Mouse (Mus musculus) kidney, adult 18-20 months (tissue): Measurements from ENCODE around the gene Ift80.
"Not testable (repeated sequence)": the region's sequence is repeated elsewhere in the genome, so short reads cannot be mapped to it uniquely, and the experiment has no call there.

ENCODE experiments used
- DNase-seq: peaks from one replicate; pipeline ENCODE4 v3.0.0; 2021

Gene Ift80

DNA sequence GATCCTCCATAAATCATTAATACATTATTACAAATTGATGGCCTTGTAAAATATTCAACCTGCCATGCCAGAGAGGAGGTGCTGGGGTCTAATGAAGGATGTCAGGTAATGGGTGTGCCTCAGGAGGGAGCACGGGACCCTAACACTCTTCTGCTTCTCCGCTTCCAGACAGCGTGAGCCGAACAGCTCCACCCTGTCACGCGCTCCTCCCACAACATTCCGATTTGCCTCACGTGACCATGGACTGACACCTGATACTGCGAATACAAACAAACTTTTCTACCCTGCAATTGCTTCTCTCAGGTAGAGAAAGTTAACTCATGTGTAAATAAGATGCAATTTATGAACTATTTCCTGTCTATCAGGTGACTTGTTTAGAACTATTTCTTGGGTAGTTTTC is 75.8 kb downstream of the Ift80 start:
- DNase-seq, result no peak

DNA sequence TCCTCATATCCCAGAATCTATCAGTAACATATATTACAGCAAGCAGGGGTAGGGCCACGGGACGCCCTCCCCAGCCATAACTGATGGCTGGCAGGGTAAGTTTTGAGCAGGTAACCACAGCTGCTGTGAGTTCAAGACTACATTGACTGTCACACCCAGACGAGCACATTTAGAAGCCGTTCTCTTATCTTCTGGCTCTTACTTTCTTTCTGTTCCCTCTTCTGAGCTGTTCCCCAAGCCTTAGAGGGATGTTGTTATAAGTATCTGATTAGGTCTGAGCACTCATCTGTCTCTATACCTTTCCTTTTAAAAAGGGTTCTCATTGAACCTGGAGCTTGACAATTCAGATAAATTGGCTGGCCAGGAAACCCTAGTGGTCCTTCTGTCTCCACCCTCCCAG is 96.9 kb downstream of the Ift80 start:
- DNase-seq, result no peak

DNA sequence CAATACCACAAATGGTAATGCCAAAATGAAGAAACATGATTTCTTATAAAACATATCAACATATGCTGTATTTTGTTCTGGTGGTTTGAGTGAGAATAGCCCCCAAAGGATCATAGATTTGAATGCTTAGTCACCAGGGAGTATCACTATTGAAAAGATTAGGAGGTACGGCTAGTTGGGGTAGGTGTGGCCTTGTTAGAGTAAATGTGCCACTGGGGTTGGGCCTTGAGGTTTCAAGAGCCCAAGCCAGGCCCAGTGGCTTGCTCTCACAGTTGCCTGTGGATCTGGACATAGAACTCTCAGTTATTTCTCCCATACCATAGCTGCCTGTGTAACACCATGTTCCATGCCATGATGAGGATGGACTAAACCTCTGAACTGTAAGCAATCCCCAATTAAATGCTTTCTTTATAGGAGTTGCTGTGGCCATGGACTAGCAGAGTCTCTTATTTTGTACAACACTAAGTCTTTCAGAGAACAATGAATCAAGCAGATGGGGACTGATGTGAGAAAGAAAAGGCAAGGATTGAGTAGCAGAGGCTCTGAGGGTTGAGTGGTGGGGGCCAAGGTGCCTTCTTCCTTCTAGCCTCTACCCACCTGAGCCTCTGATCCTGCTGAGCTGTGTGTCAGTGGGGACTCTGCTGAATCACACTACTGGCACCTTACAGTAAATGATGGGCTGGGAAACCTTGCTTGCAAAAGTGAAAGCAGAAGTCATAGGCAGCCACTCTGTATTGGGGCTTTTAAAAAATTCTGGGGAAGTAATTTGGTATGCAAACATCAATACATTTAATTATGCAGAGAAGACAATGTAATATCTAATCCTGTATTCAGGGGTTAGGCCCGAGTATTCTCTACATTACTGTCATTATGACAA is 99.2 kb downstream of the Ift80 start:
- no peak for DNase-seq

DNA sequence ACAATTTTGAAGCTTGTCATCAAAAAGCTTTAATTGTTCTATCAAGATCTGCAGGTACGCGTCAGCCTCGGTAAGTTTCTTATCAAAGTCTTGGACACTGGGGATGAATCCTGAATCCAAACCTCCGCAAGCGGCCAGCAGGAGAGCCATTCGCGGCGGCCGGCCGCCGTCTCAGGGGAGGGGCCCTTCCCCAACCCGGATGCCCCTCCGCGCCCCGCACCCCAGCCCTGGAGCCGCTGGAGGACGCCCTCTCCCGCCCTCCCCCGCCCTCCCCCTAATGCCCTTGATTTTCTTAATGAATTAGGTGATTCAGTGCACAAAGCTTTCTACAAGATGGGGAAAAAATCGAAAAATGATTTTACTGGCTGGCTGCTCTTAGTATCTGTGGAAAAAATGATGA is 101.7 kb downstream of the Ift80 start:
- not testable (repeated sequence) for DNase-seq

DNA sequence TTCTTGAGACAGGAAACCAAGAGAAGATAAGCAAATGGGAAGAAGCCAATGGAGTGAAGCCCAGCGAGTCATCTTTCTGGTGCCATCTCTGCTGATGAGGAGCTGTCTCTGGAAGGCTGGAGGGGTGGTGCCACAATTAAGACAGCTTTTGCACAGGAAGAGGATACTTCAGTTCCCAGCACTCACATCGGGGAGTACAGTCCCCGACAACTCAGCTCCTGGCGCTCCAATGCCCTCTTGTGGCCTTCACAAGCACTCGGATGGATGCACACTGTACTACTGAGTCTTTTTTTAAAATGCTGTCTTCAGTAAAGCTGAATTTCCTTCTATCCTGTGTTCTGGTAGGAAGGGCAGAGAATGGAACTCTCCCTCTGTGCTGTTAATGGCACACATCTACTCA is 107.2 kb downstream of the Ift80 start:
- no peak for DNase-seq

DNA sequence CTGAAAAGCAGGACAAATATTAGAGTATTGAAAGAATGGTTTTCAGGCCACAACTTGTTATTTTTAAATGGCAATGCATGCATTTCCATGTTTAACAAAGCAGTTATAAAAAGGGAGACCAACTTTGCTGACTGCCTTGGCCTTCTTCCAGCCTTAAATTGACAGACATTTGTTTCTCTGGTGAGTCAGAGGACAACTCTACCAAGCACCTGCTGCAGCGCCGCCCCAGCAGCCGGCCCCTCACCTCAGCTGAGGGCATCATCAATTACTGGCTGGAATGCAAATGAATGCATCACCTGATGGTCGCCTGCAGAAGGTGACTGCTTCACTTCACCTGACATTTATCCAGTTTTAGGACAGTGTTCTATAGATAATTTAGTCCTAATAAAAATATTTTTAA is 108.9 kb downstream of the Ift80 start:
- DNase-seq, result no peak

DNA sequence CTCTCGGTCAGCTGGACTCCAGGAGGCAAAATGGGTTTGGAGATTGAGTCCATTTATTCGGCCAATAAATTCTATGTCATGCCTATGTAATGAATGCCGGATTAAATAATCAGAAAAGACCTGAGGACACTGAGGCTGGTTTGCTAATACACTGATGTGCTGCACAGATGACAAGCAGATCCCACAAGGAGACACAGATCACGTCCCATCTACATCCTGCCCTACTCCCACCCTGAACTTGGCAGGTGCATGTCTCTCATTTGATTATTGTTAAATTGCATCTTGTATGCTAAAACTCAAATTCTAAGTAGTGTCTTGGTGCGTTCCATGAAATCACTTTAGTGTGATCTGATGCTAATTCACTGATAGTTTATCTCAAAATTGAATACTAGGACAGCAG is 117.5 kb downstream of the Ift80 start:
- no peak for DNase-seq

DNA sequence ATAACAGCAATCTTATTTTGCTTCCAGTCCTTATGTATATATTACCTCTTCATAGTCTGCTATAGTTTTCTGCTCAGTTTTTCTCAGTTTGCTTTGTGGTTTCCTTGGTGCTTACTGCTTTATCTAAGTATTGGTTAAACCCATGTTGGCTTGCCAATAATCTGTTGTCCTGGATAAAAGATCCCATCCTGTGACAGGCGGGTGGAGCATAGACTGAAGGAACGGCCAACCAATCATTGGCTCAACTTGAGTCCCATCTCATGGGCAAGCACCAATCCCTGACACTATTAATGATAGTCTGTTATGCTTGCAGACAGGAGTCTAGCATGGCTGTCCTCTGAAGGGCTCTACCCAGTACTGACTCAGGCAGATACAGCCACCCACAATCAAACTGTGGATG is 130.3 kb downstream of the Ift80 start:
- DNase-seq, result no peak

DNA sequence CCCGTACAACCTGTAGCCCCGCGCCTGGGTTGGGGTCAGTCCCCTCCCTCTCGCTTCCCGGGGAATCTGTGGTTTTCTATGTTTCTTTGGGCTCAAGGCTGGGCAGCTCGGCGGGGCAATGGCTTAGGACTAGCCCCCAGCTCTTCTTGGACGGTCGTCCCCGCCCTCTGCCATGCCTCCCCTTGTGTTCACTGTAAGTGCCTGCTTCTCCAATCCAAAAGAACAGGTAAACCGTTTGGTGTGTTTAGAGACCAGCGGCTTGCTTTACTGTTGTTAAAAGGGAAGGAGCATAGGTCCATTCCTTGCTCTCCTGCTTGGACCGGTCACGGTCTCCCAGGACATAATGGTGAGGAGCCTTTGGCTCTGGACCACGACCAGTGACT is 133.8 kb downstream of the Ift80 start:
- peak; percentile 15 for DNase-seq

DNA sequence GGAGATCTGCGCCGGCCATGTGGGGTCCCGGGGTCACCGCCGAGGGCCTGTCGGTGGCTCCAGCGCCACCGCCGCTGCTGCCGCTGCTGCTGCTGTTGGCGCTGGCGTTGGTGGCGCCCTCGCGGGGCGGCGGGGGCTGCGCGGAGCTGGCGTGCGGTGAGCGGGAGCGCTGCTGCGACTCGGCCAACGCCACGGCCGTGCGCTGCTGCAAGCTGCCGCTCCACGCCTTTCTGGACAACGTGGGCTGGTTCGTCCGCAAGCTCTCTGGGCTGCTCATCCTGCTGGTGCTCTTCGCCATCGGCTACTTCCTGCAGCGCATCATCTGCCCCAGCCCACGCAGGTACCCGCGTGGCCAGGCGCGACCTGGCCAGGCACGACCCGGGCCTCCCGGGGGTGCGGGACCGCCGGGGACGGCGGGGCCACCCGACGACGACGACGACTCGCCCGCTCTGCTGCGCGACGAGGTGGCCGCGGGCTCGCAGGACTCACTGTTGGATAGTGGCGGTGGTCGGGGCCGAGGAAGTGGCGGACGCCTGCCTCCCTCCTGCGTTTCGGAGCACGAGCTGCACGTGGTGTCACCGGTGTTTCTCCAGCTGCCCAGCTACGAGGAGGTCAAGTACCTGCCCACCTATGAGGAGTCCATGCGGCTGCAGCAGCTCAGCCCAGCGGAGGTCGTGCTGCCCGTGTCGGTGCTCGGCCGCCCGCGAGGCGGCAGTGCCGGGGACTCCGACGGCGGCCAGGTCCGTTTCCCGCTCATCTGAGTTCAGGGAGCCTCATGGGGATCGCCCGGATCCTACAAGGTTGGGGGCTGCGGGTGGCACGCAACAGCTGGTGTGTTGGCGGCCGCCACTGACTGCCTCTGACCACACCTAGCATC is 134.4 kb downstream of the Ift80 start:
- DNase-seq, result peak; percentile 30

DNA sequence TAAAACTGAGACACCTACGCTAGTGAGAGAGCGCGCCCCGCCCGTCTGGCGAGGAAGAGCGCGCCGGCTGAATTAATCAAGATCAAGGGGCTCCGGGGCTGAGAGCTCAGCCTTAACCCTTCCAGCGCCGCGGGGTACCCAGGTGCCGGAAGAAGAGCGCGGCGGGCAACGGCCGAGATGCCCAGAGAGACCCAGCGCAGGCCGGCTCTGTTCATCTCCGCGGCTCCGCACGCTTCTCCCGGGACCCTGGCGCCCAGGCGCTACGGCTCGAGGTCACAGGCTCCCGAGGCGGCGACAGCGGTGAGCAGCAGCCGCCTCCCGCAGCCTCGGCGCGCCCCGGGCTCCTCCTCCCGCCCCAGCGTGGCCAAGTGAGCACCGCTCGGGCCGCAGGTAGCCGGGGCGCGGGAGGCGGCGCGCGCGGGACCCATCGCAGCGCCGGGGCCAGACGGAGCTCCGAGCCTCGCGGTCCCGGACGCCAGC is 135.1 kb downstream of the Ift80 start, which contains the start of gene 1110032F04Rik:
Gene 1110032F04Rik (plus strand): TSS at position 376 of the 480 bp plus-strand sequence.
- peak; percentile 65 for DNase-seq

DNA sequence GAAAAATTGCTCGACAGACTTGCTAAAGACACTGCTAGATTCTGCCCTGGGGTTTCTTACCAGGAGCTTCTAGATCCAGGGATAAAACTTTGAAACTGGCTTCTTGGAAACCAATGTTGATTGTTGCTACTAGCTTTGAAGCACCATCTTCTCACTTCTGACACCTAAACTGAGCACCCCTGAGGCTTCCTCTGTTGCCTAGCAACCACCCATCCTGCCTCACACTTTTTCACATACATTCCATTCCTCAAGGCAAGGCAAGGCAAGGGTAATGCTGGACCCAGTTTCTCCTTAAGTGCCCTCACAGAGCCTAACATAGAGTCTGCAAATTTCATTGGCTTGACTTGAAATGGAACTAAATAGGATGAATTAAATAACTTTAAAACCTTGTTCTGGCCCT is 152.0 kb downstream of the Ift80 start:
- DNase-seq, result no peak

DNA sequence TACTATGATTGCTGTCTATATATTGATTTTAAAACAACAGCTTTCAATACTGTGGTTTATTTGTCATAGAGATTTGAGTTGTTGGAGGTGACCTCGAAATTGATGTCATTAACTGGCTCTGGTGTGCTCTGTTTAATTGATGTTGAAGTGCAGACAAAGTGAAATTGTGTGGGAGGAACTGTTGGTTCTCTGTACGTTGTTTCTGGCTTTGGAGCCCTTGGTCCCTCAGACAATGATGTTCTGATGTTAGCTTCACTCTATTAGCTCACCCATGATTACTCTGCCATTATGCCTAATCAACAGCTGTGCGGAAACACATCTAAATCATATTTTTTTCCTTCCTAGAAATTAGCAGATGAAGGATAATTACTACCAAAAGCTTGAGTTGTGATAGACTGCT is 156.0 kb downstream of the Ift80 start:
- no peak for DNase-seq

DNA sequence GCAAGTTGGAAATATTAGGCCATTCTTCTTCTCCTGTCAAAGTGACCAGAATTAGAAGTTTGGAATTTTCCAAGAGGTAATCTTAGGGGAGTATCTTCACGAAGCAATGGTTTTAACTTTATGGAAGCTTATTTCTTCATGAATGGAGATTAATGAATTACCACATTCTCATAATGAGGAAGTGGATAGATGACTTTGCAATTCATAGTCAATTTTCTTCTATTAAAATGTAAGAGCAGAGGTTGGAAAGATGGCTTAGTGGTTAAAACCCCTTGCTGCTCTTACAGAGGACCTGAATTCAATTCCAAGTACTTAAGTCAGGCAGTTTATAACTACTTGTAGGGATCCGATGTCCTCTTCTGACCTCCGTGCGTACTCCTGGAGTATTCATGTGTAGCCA is 160.3 kb downstream of the Ift80 start:
- no peak for DNase-seq
